Mouse (Mus musculus) forebrain, embryonic 12.5 days (tissue): ENCODE results near the gene Asgr2. TPM values are rescaled to one million over a fixed set of nuclear protein-coding genes. Genes with fewer than 3 reads are reported as not detected.
"Not testable (repeated sequence)": the region's sequence is repeated elsewhere in the genome, so short reads cannot be mapped to it uniquely, and the experiment has no call there.

Experiments used
- ATAC-seq: fragments of 200-750 bp; cut with Nextera tagmentation; 2 replicates; pipeline ENCODE4 v1.8.0; 2017; ENCODE audit warnings: moderate TSS enrichment; ENCODE audit not compliant: low FRiP score
- H3K27ac ChIP-seq: fragments of 300-500 bp; sonication (generic); 2 replicates; pipeline ENCODE4 v1.5.1; 2016; ENCODE audit warnings: mild to moderate bottlenecking
- H3K27me3 ChIP-seq: fragments of 300-500 bp; sonication (generic); 2 replicates; pipeline ENCODE4 v1.6.1; 2016; ENCODE audit warnings: mild to moderate bottlenecking
- H3K36me3 ChIP-seq: fragments of 300-500 bp; sonication (generic); replicated peaks from 2 replicates; pipeline ENCODE4 v1.6.1; 2016; ENCODE audit warnings: mild to moderate bottlenecking
- H3K4me1 ChIP-seq: fragments of 300-500 bp; sonication (generic); 2 replicates; pipeline ENCODE4 v1.6.1; 2016
- H3K4me2 ChIP-seq: fragments of 300-500 bp; sonication (generic); 2 replicates; pipeline ENCODE4 v1.6.1; 2016; ENCODE audit warnings: mild to moderate bottlenecking, moderate library complexity
- H3K4me3 ChIP-seq: fragments of 300-500 bp; sonication (generic); replicated peaks from 2 replicates; pipeline ENCODE4 v1.5.1; 2016; ENCODE audit warnings: mild to moderate bottlenecking
- H3K9ac ChIP-seq: fragments of 300-500 bp; sonication (generic); 2 replicates; pipeline ENCODE4 v1.6.1; 2016; ENCODE audit warnings: mild to moderate bottlenecking
- H3K9me3 ChIP-seq: fragments of 300-500 bp; sonication (generic); 2 replicates; pipeline ENCODE4 v1.6.1; 2016
- WGBS: fragments of 180-500 bp; shearing (Covaris S2); methylation state at CpG from one replicate; pipeline ENCODE4 v1.1.7; 2016; 5-methylcytosine and 5-hydroxymethylcytosine counted together
- polyA plus RNA-seq: library from polyadenylated mRNA; unstranded; fragments of >200 nt; fragmentation: Nextera tagmentation; extraction: Ambion mirVana; gene quantifications from 2 replicates; pipeline ENCODE4 v1.2.1, GENCODE M21; 2016

Asgr2 gene
- polyA plus RNA-seq, 1 experiment from 2014 or later = not detected

DNA sequence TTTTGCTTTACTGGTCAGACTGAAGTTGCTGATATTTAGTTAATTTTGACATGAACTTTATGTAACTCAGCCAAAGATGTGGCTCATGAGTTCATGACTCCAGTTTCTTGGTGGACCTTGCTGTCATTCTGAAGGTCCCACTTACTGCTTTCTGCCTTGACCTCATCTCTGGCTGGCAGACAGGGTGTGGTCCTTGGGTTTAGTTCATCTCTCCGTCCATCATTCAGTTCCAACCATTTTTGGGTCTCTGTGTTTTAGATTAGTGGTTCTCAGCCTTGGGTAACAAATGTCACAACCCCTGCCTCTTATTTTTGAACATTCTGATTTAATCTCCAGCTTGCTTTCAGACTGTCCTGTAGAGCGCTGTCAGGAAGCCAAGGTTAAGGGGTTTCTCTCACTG lies 7.4 kb downstream of the Asgr2 start:
- H3K27me3 ChIP-seq = no peaks in the 10 kb centered on the region
- ATAC-seq = no peak
- H3K9ac ChIP-seq = no peak overlapping the region
- WGBS = 85% methylated on average over 2 of the region's 2 CpGs
- H3K27ac ChIP-seq = no peak overlapping the region
- no peaks in the 10 kb centered on the region for H3K9me3 ChIP-seq
- H3K36me3 ChIP-seq = no peaks in the 10 kb centered on the region
- H3K4me1 ChIP-seq = no peaks in the 10 kb centered on the region
- no peak overlapping the region for H3K4me3 ChIP-seq
- H3K4me2 ChIP-seq = no peak overlapping the region

DNA sequence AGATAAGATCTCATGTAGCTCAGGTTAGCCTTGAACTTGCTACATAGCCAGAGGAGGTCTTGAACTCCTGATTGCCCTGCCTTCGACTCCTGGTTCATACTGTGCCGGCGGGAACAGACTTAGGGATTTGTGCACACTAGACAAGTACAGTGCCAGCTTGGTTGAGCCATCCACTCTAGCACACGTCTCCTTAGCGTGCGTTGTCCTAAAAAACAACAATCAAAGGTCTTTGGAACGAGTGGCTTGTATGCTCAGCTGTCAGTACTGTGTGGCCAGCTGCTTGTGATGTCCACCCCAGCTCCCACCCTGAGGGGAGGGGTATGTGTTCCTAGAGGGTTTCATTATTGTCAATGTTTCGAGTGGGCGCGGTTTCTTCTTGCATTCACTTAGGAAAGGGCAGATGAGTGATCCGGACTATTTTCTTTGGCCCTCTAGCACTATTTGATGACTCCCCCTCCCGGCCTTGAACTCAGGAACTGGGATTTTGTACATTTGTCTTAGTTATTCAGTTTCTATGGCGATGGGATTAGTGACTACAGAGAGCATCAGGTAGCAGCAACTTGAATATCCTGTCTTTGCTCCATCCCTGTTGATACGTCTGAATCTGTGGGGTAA lies 11.4 kb downstream of the Asgr2 start:
- Histone ChIP-seq H3K4me2 (no peak overlapping the region), H3K27me3 (no peaks in the 10 kb centered on the region), H3K27ac (no peak overlapping the region), H3K4me3 (no peak overlapping the region), H3K36me3 (no peaks in the 10 kb centered on the region), H3K4me1 (no peaks in the 10 kb centered on the region), H3K9me3 (no peaks in the 10 kb centered on the region), H3K9ac (no peak overlapping the region)
- no peak for ATAC-seq
- WGBS = 83% methylated on average over 14 of the region's 14 CpGs

DNA sequence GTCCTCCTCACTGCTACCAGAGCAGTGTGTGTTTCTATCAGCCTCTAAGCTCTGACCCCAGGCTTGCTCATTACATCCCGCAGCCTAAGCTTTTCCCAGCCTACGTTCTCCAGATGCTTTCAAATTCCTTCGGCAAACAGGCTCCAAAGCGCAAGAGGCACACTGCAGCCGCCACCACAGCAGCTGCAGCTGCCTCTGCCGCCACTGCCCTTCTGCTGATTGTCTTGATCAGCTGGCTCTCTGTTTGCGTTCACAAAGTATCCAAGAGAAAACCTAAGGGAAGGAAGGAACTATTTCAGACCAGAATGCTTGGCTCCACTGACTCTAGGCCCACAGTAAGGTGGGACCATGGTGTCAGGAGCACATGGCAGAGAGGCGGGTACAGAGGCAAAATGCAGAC lies 14.6 kb downstream of the Asgr2 start:
- no peak for ATAC-seq
- Histone ChIP-seq H3K9ac (no peak overlapping the region), H3K27ac (no peak overlapping the region), H3K36me3 (no peaks in the 10 kb centered on the region), H3K4me3 (no peak overlapping the region), H3K4me2 (no peak overlapping the region), H3K27me3 (no peaks in the 10 kb centered on the region), H3K4me1 (no peaks in the 10 kb centered on the region), H3K9me3 (no peaks in the 10 kb centered on the region)
- WGBS = 71% methylated on average over 8 of the region's 8 CpGs

DNA sequence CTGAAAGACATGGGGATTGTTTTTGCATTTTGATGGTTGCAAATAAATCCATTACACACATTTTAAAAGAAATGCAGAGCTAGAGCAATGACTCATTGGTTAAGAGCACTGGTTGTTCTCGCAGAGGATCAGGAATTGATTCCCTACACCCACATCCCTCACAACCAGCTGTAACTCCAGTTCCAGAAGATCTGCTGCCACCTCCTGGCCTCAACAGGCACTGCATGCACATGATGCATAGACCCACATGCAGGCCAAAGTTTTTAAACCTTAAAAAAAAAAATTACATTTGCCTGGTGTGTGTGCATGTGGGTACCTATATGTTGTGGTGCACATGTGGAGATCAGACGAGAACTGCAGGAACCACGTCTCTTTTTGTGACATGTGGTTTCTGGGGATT lies 17.7 kb downstream of the Asgr2 start:
- Histone ChIP-seq H3K4me1 (no peaks in the 10 kb centered on the region), H3K27ac (no peak overlapping the region), H3K9ac (no peak overlapping the region), H3K36me3 (no peaks in the 10 kb centered on the region), H3K4me3 (no peak overlapping the region), H3K4me2 (no peak overlapping the region), H3K9me3 (no peaks in the 10 kb centered on the region), H3K27me3 (no peaks in the 10 kb centered on the region; the same call in 1 of the 2 replicates)
- ATAC-seq = no peak
- 75% methylated on average over 3 of the region's 3 CpGs for WGBS

DNA sequence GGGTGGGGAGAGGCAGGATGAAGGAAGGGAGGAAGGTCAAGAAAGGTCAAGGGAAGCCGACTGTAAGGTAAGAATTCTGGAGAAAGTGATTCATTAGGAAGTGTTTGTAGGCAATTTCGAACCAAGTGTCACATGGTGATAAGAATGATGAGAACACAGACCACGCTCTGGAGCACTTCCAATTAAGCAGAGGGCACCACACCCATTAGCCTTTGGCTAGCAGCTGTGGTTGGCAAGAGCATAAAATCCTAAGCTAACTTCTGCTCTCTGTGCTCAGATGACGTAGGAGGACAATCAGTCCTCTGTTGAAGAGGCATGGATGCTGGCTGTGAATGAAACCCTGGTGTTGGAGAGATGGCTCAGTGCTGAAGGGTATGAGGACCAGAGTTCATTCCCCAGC lies 22.1 kb downstream of the Asgr2 start:
- Histone ChIP-seq H3K36me3 (no peaks in the 10 kb centered on the region), H3K4me2 (no peak overlapping the region), H3K9ac (no peak overlapping the region), H3K27ac (no peak overlapping the region), H3K27me3 (no peaks in the 10 kb centered on the region; the same call in 1 of the 2 replicates), H3K9me3 (no peaks in the 10 kb centered on the region), H3K4me1 (no peaks in the 10 kb centered on the region), H3K4me3 (no peak overlapping the region)
- 81% methylated on average over 4 of the region's 4 CpGs for WGBS
- ATAC-seq = no peak

DNA sequence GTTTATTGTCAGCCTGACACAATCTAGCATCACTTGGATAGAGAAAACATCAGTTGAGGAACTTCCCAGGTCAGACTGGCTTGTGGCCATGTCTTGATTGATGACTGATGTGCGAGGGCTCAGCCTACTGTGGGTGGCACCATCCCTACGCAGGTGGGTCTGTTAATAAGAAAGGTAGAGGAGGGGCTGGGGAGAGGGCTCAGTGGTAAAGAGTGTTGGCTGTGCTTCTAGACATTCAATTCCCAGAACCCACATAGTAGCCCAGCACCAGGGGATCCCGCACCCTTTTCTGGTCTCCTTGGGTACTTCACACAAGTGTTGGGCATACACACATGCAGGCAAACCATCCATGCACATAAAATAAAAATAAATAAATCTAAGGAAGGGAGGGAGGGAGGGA lies 23.5 kb downstream of the Asgr2 start:
- no peak overlapping the region for H3K27ac ChIP-seq
- WGBS = 91% methylated on average over 3 of the region's 3 CpGs
- ATAC-seq = no peak
- H3K4me2 ChIP-seq = no peak overlapping the region
- no peaks in the 10 kb centered on the region for H3K36me3 ChIP-seq
- H3K4me3 ChIP-seq = no peak overlapping the region
- H3K9me3 ChIP-seq = 0 out of 2 replicates have a peak, but pooled peaks cover 5% of the 10 kb centered on the region
- no peaks in the 10 kb centered on the region for H3K4me1 ChIP-seq
- H3K9ac ChIP-seq = no peak overlapping the region
- H3K27me3 ChIP-seq = no peaks in the 10 kb centered on the region; the same call in 1 of the 2 replicates

DNA sequence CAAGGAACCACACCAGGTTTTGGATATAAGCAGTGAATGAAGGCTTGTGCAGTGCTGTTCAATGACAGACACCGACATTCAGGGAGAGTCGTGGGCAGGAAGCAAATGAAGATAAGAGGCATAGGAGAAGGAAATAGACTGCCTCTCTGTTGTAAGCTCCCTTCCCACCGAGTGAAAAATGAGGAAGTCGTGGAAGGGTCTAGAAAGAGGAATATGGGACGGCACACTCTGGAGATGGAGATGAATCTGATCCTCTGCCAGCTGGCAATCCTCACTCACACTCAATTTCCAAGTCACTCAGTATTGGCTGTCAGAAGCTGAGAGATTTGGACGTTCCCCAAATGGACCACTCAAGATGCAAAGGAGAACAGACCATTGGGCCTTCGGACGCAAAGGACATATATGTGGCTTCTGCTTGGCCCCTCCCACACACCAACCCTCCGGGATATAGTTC lies 37.5 kb downstream of the Asgr2 start, which contains the start of gene Mgl2:
Gene Mgl2 (plus strand): TSS at position 404 of the 454 bp plus-strand sequence.
- H3K36me3 ChIP-seq = no peaks in the 10 kb centered on the region
- H3K9ac ChIP-seq = no peak within 1 kb of the TSS
- no peak within 1 kb of the TSS for H3K4me3 ChIP-seq
- no peak within 1 kb of the TSS for H3K4me2 ChIP-seq
- no peaks in the 10 kb centered on the region for H3K9me3 ChIP-seq
- WGBS = 86% methylated on average over 9 of the region's 9 CpGs
- H3K4me1 ChIP-seq = no peaks in the 10 kb centered on the region
- no peak for ATAC-seq
- H3K27me3 ChIP-seq = no peaks in the 10 kb centered on the region
- H3K27ac ChIP-seq = no peak within 1 kb of the TSS

DNA sequence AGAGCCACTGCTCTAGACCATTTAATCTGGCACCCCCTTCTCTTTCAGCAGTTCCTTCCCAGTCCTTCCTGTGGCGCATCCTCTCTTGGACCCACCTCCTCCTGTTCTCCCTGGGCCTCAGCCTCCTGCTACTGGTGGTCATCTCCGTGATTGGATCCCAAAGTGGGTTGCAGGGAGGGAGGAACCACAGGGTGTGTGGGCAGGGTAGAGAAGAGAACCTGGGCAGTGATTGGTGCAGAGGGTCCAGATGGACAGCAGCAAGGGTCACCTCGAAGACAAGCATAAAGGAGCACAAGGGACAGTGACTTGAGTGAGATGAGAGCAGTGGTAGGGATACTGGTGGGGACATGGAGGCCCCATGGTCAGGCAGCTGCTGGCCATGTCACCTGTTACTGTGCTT lies 42.6 kb downstream of the Asgr2 start:
- 56% methylated on average over 3 of the region's 3 CpGs for whole genome bisulfite sequencing

DNA sequence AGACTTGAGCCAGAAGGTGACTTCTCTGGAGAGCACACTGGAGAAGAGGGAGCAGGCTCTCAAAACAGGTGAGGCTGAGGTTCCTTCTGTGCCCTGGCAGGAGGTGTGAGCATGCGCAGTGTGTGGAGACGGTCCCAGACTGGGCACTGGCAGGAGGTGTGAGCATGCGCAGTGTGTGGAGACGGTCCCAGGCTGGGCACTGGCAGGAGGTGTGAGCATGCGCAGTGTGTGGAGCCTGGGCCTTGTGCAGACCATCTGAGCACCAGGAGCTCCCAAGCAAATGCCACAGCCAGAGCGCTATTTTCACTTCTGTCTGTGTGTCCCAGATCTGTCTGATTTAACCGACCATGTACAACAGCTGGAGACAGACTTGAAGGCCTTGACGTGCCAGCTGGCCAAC lies 43.5 kb downstream of the Asgr2 start:
- H3K4me1 ChIP-seq, H3K4me2 ChIP-seq, H3K36me3 ChIP-seq, H3K9ac ChIP-seq, H3K27me3 ChIP-seq, H3K27ac ChIP-seq, ATAC-seq, H3K4me3 ChIP-seq, H3K9me3 ChIP-seq: not testable (repeated sequence)
- 93% methylated on average over 8 of the region's 8 CpGs for WGBS

More for the DNA sequence above, 42.6 kb downstream of the Asgr2 start:
- not testable (repeated sequence) for ATAC-seq, H3K4me1 ChIP-seq, H3K36me3 ChIP-seq, H3K9ac ChIP-seq, H3K9me3 ChIP-seq, H3K27me3 ChIP-seq, H3K4me2 ChIP-seq, H3K4me3 ChIP-seq, H3K27ac ChIP-seq

DNA sequence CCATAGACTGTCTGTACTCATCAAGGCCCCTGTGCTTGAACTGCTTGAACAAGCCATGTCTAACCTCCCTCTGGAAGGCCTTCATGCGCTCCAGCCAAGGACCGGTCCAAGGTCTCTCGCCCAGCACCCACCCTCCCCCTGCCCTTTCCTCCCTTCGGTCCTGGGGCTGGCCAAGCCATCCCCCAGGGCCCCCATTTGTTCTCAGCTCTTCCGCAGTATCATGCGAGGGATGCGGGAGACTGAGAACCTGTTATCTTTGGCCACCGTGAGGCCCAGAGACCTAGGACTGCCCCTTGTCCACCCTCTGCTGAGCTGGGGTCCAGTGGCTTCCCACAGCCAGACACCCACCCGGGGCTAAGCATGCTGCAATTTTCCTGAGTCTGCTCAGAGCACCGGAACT lies 46.7 kb downstream of the Asgr2 start:
- ATAC-seq = no peak
- Histone ChIP-seq H3K27ac (no peak overlapping the region), H3K4me3 (no peak overlapping the region), H3K9ac (no peak overlapping the region), H3K4me1 (no peaks in the 10 kb centered on the region), H3K27me3 (no peaks in the 10 kb centered on the region), H3K9me3 (no peaks in the 10 kb centered on the region), H3K4me2 (no peak overlapping the region), H3K36me3 (no peaks in the 10 kb centered on the region)
- 90% methylated on average over 10 of the region's 10 CpGs for WGBS

DNA sequence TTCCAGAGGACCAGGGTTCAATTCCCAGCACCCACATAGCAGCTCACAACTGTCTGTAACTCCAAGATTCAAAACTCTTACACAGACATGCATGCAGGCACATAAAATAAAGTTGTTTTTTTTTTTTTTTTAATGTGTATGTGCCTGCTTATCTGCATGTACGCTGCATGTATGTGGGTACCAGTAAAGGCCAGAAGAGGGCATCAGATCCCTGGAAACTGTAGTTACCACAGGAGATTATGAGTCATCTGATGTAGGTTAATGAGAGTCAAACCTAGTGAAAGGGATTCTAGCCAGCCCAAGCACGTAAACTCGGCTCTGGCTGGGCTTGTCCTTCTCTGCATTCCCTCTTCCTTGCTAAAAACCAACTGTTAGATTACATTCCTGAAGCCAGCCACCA lies 58.6 kb downstream of the Asgr2 start:
- no peaks in the 10 kb centered on the region for H3K27me3 ChIP-seq
- ATAC-seq = no peak
- no peaks in the 10 kb centered on the region for H3K4me1 ChIP-seq
- WGBS = 75% methylated on average over 3 of the region's 3 CpGs
- no peak overlapping the region for H3K9ac ChIP-seq
- H3K4me3 ChIP-seq = no peak overlapping the region
- H3K27ac ChIP-seq = no peak overlapping the region
- no peaks in the 10 kb centered on the region for H3K9me3 ChIP-seq
- H3K4me2 ChIP-seq = no peak overlapping the region
- H3K36me3 ChIP-seq = no peaks in the 10 kb centered on the region
